Mouse (Mus musculus): ENCODE data around the gene Smarcal1. TPM values are rescaled to one million over a fixed set of nuclear protein-coding genes. Genes with fewer than 3 reads are reported as not detected.

Smarcal1 gene
- polyA plus RNA-seq (2014; fragmentation: Illumina TruSeq; extraction: RNeasy Lipid Tissue Mini Kit (QIAGEN cat#74804); ENCODE audit: low read depth, low replicate concordance) = 7.7 TPM

GRCm38 (mm10) chr1:72582947-72583731 lies at the start of gene Smarcal1:
Smarcal1 (plus strand) TSS chr1:72583251.

GRCm38 (mm10) chr1:72536611-72537351 lies 46.3 kb upstream of the Smarcal1 start, which contains the start of gene March4:
March4 (minus strand) TSS chr1:72536930.

Other genes with a start within 250 kb of the Smarcal1 start
- gene March4, start 46.3 kb upstream of the Smarcal1 start, polyA plus RNA-seq (2014; fragmentation: Illumina TruSeq; extraction: RNeasy Lipid Tissue Mini Kit (QIAGEN cat#74804); ENCODE audit: low read depth, low replicate concordance) = 0.12 TPM
- gene Ankar, start 117.3 kb downstream of the Smarcal1 start, polyA plus RNA-seq (2014; fragmentation: Illumina TruSeq; extraction: RNeasy Lipid Tissue Mini Kit (QIAGEN cat#74804); ENCODE audit: low read depth, low replicate concordance) = not detected
- 32.1 TPM for gene Rpl37a, start 128.0 kb downstream of the Smarcal1 start, polyA plus RNA-seq (2014; fragmentation: Illumina TruSeq; extraction: RNeasy Lipid Tissue Mini Kit (QIAGEN cat#74804); ENCODE audit: low read depth, low replicate concordance)
- gene Igfbp2, start 241.3 kb downstream of the Smarcal1 start, polyA plus RNA-seq (2014; fragmentation: Illumina TruSeq; extraction: RNeasy Lipid Tissue Mini Kit (QIAGEN cat#74804); ENCODE audit: low read depth, low replicate concordance) = not detected